Mouse (Mus musculus) stomach, postnatal 0 days (tissue): ENCODE results near the gene Atoh8. TPM values are rescaled to one million over a fixed set of nuclear protein-coding genes. Genes with fewer than 3 reads are reported as not detected.
A peak's percentile ranks its signal among the peaks of the same experiment; 100 is the strongest.

Source experiments
- ATAC-seq: fragments of 200-750 bp; cut with Nextera tagmentation; 2 replicates; pipeline ENCODE4 v1.8.0; 2017; ENCODE audit not compliant: low FRiP score, low TSS enrichment
- DNase-seq: peaks from one replicate; pipeline ENCODE4 v3.0.0-alpha.2; 2016; ENCODE audit warnings: low spot score
- H3K27ac ChIP-seq: fragments of 300-500 bp; sonication (generic); replicated peaks from 2 replicates; pipeline ENCODE4 v1.5.1; 2014; ENCODE audit warnings: mild to moderate bottlenecking, control low read depth
- H3K27me3 ChIP-seq: fragments of 300-500 bp; sonication (generic); 2 replicates; pipeline ENCODE4 v1.6.1; 2014; ENCODE audit warnings: low read length; ENCODE audit not compliant: control insufficient read depth, insufficient read depth
- H3K36me3 ChIP-seq: fragments of 300-500 bp; sonication (generic); 2 replicates; pipeline ENCODE4 v1.6.1; 2014; ENCODE audit warnings: low read length, mixed read lengths; ENCODE audit not compliant: control insufficient read depth, insufficient read depth
- H3K4me1 ChIP-seq: fragments of 300-500 bp; sonication (generic); replicated peaks from 2 replicates; pipeline ENCODE4 v1.6.1; 2014; ENCODE audit warnings: antibody characterized with exemption; ENCODE audit not compliant: control insufficient read depth, insufficient read depth
- H3K4me2 ChIP-seq: fragments of 300-500 bp; sonication (generic); replicated peaks from 2 replicates; pipeline ENCODE4 v1.6.1; 2014; ENCODE audit warnings: low read depth, mild to moderate bottlenecking, control low read depth, moderate library complexity
- H3K4me3 ChIP-seq: fragments of 300-500 bp; sonication (generic); 2 replicates; pipeline ENCODE4 v1.5.1; 2014; ENCODE audit warnings: low read depth, low read length, control low read depth
- H3K9ac ChIP-seq: fragments of 300-500 bp; sonication (generic); 2 replicates; pipeline ENCODE4 v1.6.1; 2014; ENCODE audit warnings: mild to moderate bottlenecking, low read length, control low read depth, mixed read lengths
- H3K9me3 ChIP-seq: fragments of 300-500 bp; sonication (generic); 2 replicates; pipeline ENCODE4 v1.6.1; 2016; ENCODE audit warnings: low read length; ENCODE audit not compliant: control insufficient read depth
- CTCF ChIP-seq: IDR thresholded peaks from 2 replicates; pipeline ENCODE4 v1.5.1; 2016; ENCODE audit warnings: antibody characterized with exemption, low read depth, mild to moderate bottlenecking, moderate library complexity
- EP300 ChIP-seq: optimal IDR thresholded peaks from 2 replicates; pipeline ENCODE3; 2016; ENCODE audit warnings: antibody characterized with exemption
- WGBS: fragments of 180-500 bp; shearing (Covaris S2); extraction: QIAGEN DNeasy Blood & Tissue Kit; methylation state at CpG from one replicate; pipeline ENCODE4 v1.1.7; 2014; 5-methylcytosine and 5-hydroxymethylcytosine counted together
- polyA plus RNA-seq: library from polyadenylated mRNA; unstranded; fragments of >200 nt; fragmentation: Nextera tagmentation; extraction: Ambion mirVana; gene quantifications from 2 replicates; pipeline ENCODE4 v1.2.1, GENCODE M21; 2015

Gene Atoh8
- polyA plus RNA-seq, 1 experiment from 2014 or later: 5.5 TPM

- no peaks in the 10 kb centered on the region for H3K36me3 ChIP-seq
- 21% methylated on average over 20 of the region's 20 CpGs for WGBS
- ATAC-seq (peak; percentile 75), DNase-seq (peak; percentile 68)
- H3K4me1 ChIP-seq: peaks cover 5% of the 10 kb centered on the region
- peak overlapping the region; percentile 27; the same call in 1 of the 2 replicates for H3K9ac ChIP-seq
- H3K27ac ChIP-seq: peak overlapping the region; percentile 89
- H3K9me3 ChIP-seq: no peaks in the 10 kb centered on the region
- H3K27me3 ChIP-seq: no peaks in the 10 kb centered on the region; the same call in 1 of the 2 replicates
- peak; percentile 4; the same call in 1 of the 2 replicates for TF ChIP-seq CTCF
- no peak for TF ChIP-seq EP300
- no peak overlapping the region for H3K4me3 ChIP-seq
- H3K4me2 ChIP-seq: no peak overlapping the region; the same call in 1 of the 2 replicates
These were observed 9.3 kb upstream of the Atoh8 start for GRCm38 (mm10) chr6:72244569-72245285.

- Histone ChIP-seq H3K4me1 (peaks cover 5% of the 10 kb centered on the region), H3K4me2 (peak overlapping the region; percentile 2; the same call in 1 of the 2 replicates), H3K27ac (peak overlapping the region; percentile 89), H3K27me3 (no peaks in the 10 kb centered on the region; the same call in 1 of the 2 replicates), H3K9me3 (no peaks in the 10 kb centered on the region), H3K9ac (no peak overlapping the region), H3K36me3 (no peaks in the 10 kb centered on the region), H3K4me3 (no peak overlapping the region)
- 5% methylated on average over 9 of the region's 9 CpGs for WGBS
- DNase-seq: peak; percentile 94
- no peak for TF ChIP-seq CTCF
- no peak for TF ChIP-seq EP300
- ATAC-seq: peak; percentile 77
These were observed 8.8 kb upstream of the Atoh8 start for GRCm38 (mm10) chr6:72244144-72244549.

GRCm38 (mm10) chr6:72242532-72243320 lies 7.3 kb upstream of the Atoh8 start:
- H3K4me1 ChIP-seq: peaks cover 5% of the 10 kb centered on the region
- H3K4me2 ChIP-seq: no peak overlapping the region
- DNase-seq (no peak), ATAC-seq (no peak)
- H3K27ac ChIP-seq: no peak overlapping the region
- H3K27me3 ChIP-seq: no peaks in the 10 kb centered on the region
- H3K9ac ChIP-seq: no peak overlapping the region
- H3K36me3 ChIP-seq: no peaks in the 10 kb centered on the region
- no peak overlapping the region for H3K4me3 ChIP-seq
- WGBS: 86% methylated on average over 13 of the region's 13 CpGs
- TF ChIP-seq EP300 (no peak), CTCF (no peak)
- no peaks in the 10 kb centered on the region for H3K9me3 ChIP-seq

- H3K27ac ChIP-seq: no peak overlapping the region
- no peak for TF ChIP-seq EP300
- TF ChIP-seq CTCF: no peak
- no peak for ATAC-seq
These were observed 6.4 kb upstream of the Atoh8 start for GRCm38 (mm10) chr6:72241843-72242154.

GRCm38 (mm10) chr6:72241133-72241842 lies 5.9 kb upstream of the Atoh8 start:
- Histone ChIP-seq H3K9me3 (no peaks in the 10 kb centered on the region), H3K4me3 (no peak overlapping the region), H3K27me3 (no peaks in the 10 kb centered on the region), H3K9ac (no peak overlapping the region), H3K4me2 (no peak overlapping the region), H3K36me3 (no peaks in the 10 kb centered on the region), H3K27ac (no peak overlapping the region), H3K4me1 (peaks cover 5% of the 10 kb centered on the region)
- ATAC-seq (no peak), DNase-seq (no peak)
- WGBS: 38% methylated on average over 8 of the region's 8 CpGs
- TF ChIP-seq EP300: no peak
- TF ChIP-seq CTCF: peak; percentile 30; the same call in 1 of the 2 replicates

More at GRCm38 (mm10) chr6:72241843-72242154, 6.4 kb upstream of the Atoh8 start:
- WGBS: 50% methylated on average over 8 of the region's 8 CpGs
- no peaks in the 10 kb centered on the region for H3K27me3 ChIP-seq
- no peaks in the 10 kb centered on the region for H3K36me3 ChIP-seq
- no peaks in the 10 kb centered on the region for H3K9me3 ChIP-seq
- no peak for DNase-seq
- H3K4me1 ChIP-seq: peaks cover 5% of the 10 kb centered on the region
- H3K4me2 ChIP-seq: no peak overlapping the region
- no peak overlapping the region for H3K9ac ChIP-seq
- no peak overlapping the region for H3K4me3 ChIP-seq
